Mouse (Mus musculus) E14TG2a.4 (cell line): ENCODE measurements around the gene Icos.

Experiments used
- CTCF ChIP-seq: conservative IDR thresholded peaks from 2 replicates; pipeline ENCODE4 v1.5.1; 2014; ENCODE audit warnings: low read length
- NANOG ChIP-seq: IDR thresholded peaks from 2 replicates; pipeline ENCODE4 v1.6.1; 2014; ENCODE audit warnings: borderline replicate concordance, low read length, mixed read lengths
- POU5F1 ChIP-seq: IDR thresholded peaks from 2 replicates; pipeline ENCODE4 v1.6.1; 2014; ENCODE audit warnings: low read length, borderline replicate concordance

DNA sequence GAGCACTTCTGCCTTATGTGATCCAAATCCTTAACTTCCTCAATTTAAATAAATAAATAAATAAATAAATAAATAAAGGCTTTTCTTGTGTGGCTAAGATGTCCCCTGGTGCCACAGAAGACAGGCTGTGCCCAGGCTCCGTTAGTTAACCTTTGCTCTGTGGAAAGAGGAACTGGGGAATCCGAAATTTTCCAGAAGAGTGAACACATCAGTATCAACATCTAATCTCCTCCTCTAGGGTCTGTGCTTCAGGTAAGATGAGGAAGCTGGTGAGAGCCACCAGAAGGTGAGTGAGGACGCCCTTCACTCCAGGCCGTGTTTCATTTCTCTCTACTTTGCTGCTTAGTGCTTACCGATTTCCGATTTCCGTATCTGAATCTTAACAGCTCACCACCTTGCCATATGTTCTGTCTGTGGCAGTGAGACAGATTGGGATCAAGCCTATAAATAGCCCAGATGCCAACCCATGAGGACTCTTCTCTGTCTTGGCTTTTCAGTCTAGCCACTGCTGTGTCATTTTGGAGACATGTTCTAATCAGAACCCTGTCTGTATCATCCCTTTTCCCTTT is 24.1 kb downstream of the Icos start:
- no peak for TF ChIP-seq CTCF
- no peak for TF ChIP-seq POU5F1
- no peak for TF ChIP-seq NANOG
